Mouse (Mus musculus) kidney, embryonic 14.5 days (tissue): ENCODE results near the gene 1700125H20Rik. TPM values are rescaled to one million over a fixed set of nuclear protein-coding genes. Genes with fewer than 3 reads are reported as not detected.

ENCODE experiments used
- polyA plus RNA-seq: library from polyadenylated mRNA; unstranded; fragments of >200 nt; fragmentation: Nextera tagmentation; extraction: Ambion mirVana; gene quantifications from 2 replicates; pipeline ENCODE4 v1.2.1, GENCODE M21; 2014

The 1700125H20Rik gene
- polyA plus RNA-seq, 1 experiment from 2014 or later, result not detected

Other genes starting within 250 kb of the 1700125H20Rik start
- gene Car4, start 212.6 kb upstream of the 1700125H20Rik start, polyA plus RNA-seq, result 58.6 and 65.3 TPM in 2 replicates
- gene Usp32, start 30.2 kb upstream of the 1700125H20Rik start, polyA plus RNA-seq, result 6.4 and 7.1 TPM in 2 replicates
- 44.2 and 64.6 TPM in 2 replicates for gene Appbp2, start 64.7 kb downstream of the 1700125H20Rik start, polyA plus RNA-seq
- gene Ppm1d, start 140.8 kb downstream of the 1700125H20Rik start, polyA plus RNA-seq, result 18.0 and 22.1 TPM in 2 replicates
- gene Bcas3, start 182.8 kb downstream of the 1700125H20Rik start, polyA plus RNA-seq, result 22.7 and 30.6 TPM in 2 replicates